In genomic region chr4:114365000-114365399, GRCm38 (mm10) we compare ENCODE assay signal across 22 mouse cellular contexts.
"Had no signal": no experiment of that assay in that cellular context is flagged by ENCODE, and none has a peak within 500 bp of the region (broad histone marks: within the 10 kb centered on the region; RNA-seq: fewer than 3 reads in every experiment).

No protein-coding gene starts in this region.

- ATAC-seq: forebrain, postnatal 0 days; hindbrain, postnatal 0 days; intestine, embryonic 16.5 days had no signal

- H3K9ac ChIP-seq: forebrain, postnatal 0 days; heart, embryonic 13.5 days; heart, embryonic 15.5 days; hindbrain, embryonic 13.5 days; hindbrain, embryonic 15.5 days; limb, embryonic 13.5 days; limb, embryonic 15.5 days had no signal

- H3K4me1 ChIP-seq: hindbrain, embryonic 13.5 days; hindbrain, embryonic 15.5 days had no signal

- H3K36me3 ChIP-seq: heart, embryonic 13.5 days; heart, embryonic 15.5 days; hindbrain, embryonic 13.5 days; hindbrain, embryonic 15.5 days; limb, embryonic 13.5 days; limb, embryonic 15.5 days had no signal

- H3K4me3 ChIP-seq: heart, embryonic 13.5 days; heart, embryonic 15.5 days; hindbrain, embryonic 13.5 days; hindbrain, embryonic 15.5 days; limb, embryonic 13.5 days; limb, embryonic 15.5 days had no signal

- H3K9me3 ChIP-seq: heart, embryonic 13.5 days; heart, embryonic 15.5 days; hindbrain, embryonic 13.5 days; hindbrain, embryonic 15.5 days; limb, embryonic 13.5 days; limb, embryonic 15.5 days had no signal

- DNase-seq: forebrain, postnatal 0 days; gastrocnemius, postnatal 14 days; gastrocnemius, postnatal 36 days; heart, adult 18-20 months; heart, postnatal 14 days; heart, postnatal 36 days; kidney, adult 11 months; kidney, adult 8-10 months; kidney, postnatal 14 days; kidney, postnatal 36 days; layer of hippocampus, adult 9-11 months; layer of hippocampus, postnatal 36 days; left cerebral cortex, postnatal 4 days had no signal

- H3K27me3 ChIP-seq: hindbrain, embryonic 15.5 days had no signal

- H3K27ac ChIP-seq: heart, embryonic 13.5 days; heart, embryonic 15.5 days; hindbrain, embryonic 13.5 days; hindbrain, embryonic 15.5 days; hindbrain, postnatal 0 days; limb, embryonic 13.5 days; limb, embryonic 15.5 days had no signal

- H3K4me2 ChIP-seq: heart, embryonic 11.5 days; heart, embryonic 13.5 days; heart, embryonic 15.5 days; hindbrain, embryonic 13.5 days; hindbrain, embryonic 15.5 days; limb, embryonic 13.5 days; limb, embryonic 15.5 days had no signal
